Mouse (Mus musculus) heart, postnatal 4 days (tissue): ENCODE measurements around the gene Agps. TPM values are rescaled to one million over a fixed set of nuclear protein-coding genes. Genes with fewer than 3 reads are reported as not detected.

Experiments used
- DNase-seq: peaks from one replicate; pipeline ENCODE4 v3.0.0; 2021
- total RNA-seq, 2 experiments: library from RNA; stranded (reverse); gene quantifications; 2 replicates each; pipeline ENCODE4 v1.2.3; 2021

Gene Agps
- total RNA-seq, 2 experiments from 2014 or later = 49.4 to 57.1 TPM

GRCm38 (mm10) chr2:75828931-75829610, 2.9 kb upstream of the Agps start:
- DNase-seq = no peak

- no peak for DNase-seq
Measured at GRCm38 (mm10) chr2:75830233-75830632, 1.7 kb upstream of the Agps start.

GRCm38 (mm10) chr2:75832781-75833180, 804 bp downstream of the Agps start:
- DNase-seq = no peak

GRCm38 (mm10) chr2:75834492-75834891, 2.5 kb downstream of the Agps start:
- no peak for DNase-seq

- no peak for DNase-seq
Measured at GRCm38 (mm10) chr2:75842302-75842701, 10.3 kb downstream of the Agps start.

GRCm38 (mm10) chr2:75847708-75848107, 15.7 kb downstream of the Agps start:
- no peak for DNase-seq

- no peak for DNase-seq
Measured at GRCm38 (mm10) chr2:75852483-75852882, 20.5 kb downstream of the Agps start.

- no peak for DNase-seq
Measured at GRCm38 (mm10) chr2:75854136-75854535, 22.2 kb downstream of the Agps start.

GRCm38 (mm10) chr2:75861115-75861514, 29.1 kb downstream of the Agps start:
- DNase-seq = no peak

- DNase-seq = no peak
Measured at GRCm38 (mm10) chr2:75869604-75870003, 37.6 kb downstream of the Agps start.

GRCm38 (mm10) chr2:75874008-75874559, 42.1 kb downstream of the Agps start:
- DNase-seq = no peak

GRCm38 (mm10) chr2:75879791-75880190, 47.8 kb downstream of the Agps start:
- no peak for DNase-seq

GRCm38 (mm10) chr2:75883543-75883942, 51.6 kb downstream of the Agps start:
- peak; percentile 82 for DNase-seq

GRCm38 (mm10) chr2:75891981-75892380, 60.0 kb downstream of the Agps start:
- DNase-seq = no peak

- no peak for DNase-seq
Measured at GRCm38 (mm10) chr2:75895711-75896110, 63.7 kb downstream of the Agps start.

- no peak for DNase-seq
Measured at GRCm38 (mm10) chr2:75900281-75900680, 68.3 kb downstream of the Agps start.

- DNase-seq = no peak
Measured at GRCm38 (mm10) chr2:75901869-75902268, 69.9 kb downstream of the Agps start.

GRCm38 (mm10) chr2:75907142-75907541, 75.2 kb downstream of the Agps start:
- no peak for DNase-seq

GRCm38 (mm10) chr2:75915040-75915439, 83.1 kb downstream of the Agps start:
- no peak for DNase-seq

- DNase-seq = no peak
Measured at GRCm38 (mm10) chr2:75923807-75924340, 91.9 kb downstream of the Agps start.

- DNase-seq = no peak
Measured at GRCm38 (mm10) chr2:75926061-75926460, 94.1 kb downstream of the Agps start.

- no peak for DNase-seq
Measured at GRCm38 (mm10) chr2:75928011-75928410, 96.0 kb downstream of the Agps start.

- DNase-seq = no peak
Measured at GRCm38 (mm10) chr2:75929141-75929540, 97.2 kb downstream of the Agps start.

GRCm38 (mm10) chr2:75929786-75930444, 97.9 kb downstream of the Agps start:
- DNase-seq = no peak
